Mouse (Mus musculus) adrenal gland, postnatal 25 days (tissue): ENCODE measurements around the gene Ereg. TPM values are rescaled to one million over a fixed set of nuclear protein-coding genes. Genes with fewer than 3 reads are reported as not detected.

Experiments used
- DNase-seq: peaks from one replicate; pipeline ENCODE4 v3.0.0; 2021; ENCODE audit warnings: mixed read lengths
- long read RNA-seq: library from polyadenylated mRNA; stranded (forward); transcript quantifications from one replicate; pipeline ENCODE4 v2.0.0, GENCODE M21; 2021
- total RNA-seq: library from RNA; stranded (reverse); gene quantifications from 2 replicates; pipeline ENCODE4 v1.2.3, GENCODE M21; 2021

Gene Ereg
- not detected in 2 replicates for total RNA-seq
- long read RNA-seq, full-length matches to known transcripts, result 1 of 1 reads
- long read RNA-seq, partial matches to known transcripts, result 0 of 1 reads
- long read RNA-seq, other reads (novel, unspliced or antisense), result 0 of 1 reads

GRCm38 (mm10) chr5:91074450-91074950, at the start of gene Ereg:
Ereg (plus strand) TSS chr5:91074622.
- DNase-seq, result no peak

GRCm38 (mm10) chr5:91027164-91027563, 47.3 kb upstream of the Ereg start, which contains the start of gene Epgn:
Epgn (plus strand) TSS chr5:91027464.
- no peak for DNase-seq

- no peak for DNase-seq
Measured at GRCm38 (mm10) chr5:91027840-91028239, 46.6 kb upstream of the Ereg start.

- no peak for DNase-seq
Measured at GRCm38 (mm10) chr5:91030629-91031028, 43.8 kb upstream of the Ereg start.

- DNase-seq, result no peak
Measured at GRCm38 (mm10) chr5:91035341-91035740, 39.1 kb upstream of the Ereg start.

GRCm38 (mm10) chr5:91036628-91037027, 37.8 kb upstream of the Ereg start:
- DNase-seq, result no peak

- no peak for DNase-seq
Measured at GRCm38 (mm10) chr5:91037756-91038155, 36.7 kb upstream of the Ereg start.

- DNase-seq, result peak; percentile 4
Measured at GRCm38 (mm10) chr5:91038547-91038946, 35.9 kb upstream of the Ereg start.

GRCm38 (mm10) chr5:91038963-91039362, 35.5 kb upstream of the Ereg start:
- DNase-seq, result no peak

- no peak for DNase-seq
Measured at GRCm38 (mm10) chr5:91047987-91048386, 26.4 kb upstream of the Ereg start.

GRCm38 (mm10) chr5:91048397-91048796, 26.0 kb upstream of the Ereg start:
- DNase-seq, result no peak

GRCm38 (mm10) chr5:91072340-91072739, 2.1 kb upstream of the Ereg start:
- DNase-seq, result no peak

GRCm38 (mm10) chr5:91073626-91074025, 796 bp upstream of the Ereg start:
- no peak for DNase-seq

GRCm38 (mm10) chr5:91074026-91074425, 396 bp upstream of the Ereg start:
- no peak for DNase-seq

GRCm38 (mm10) chr5:91075021-91075420, 599 bp downstream of the Ereg start:
- DNase-seq, result no peak

- no peak for DNase-seq
Measured at GRCm38 (mm10) chr5:91083016-91083415, 8.6 kb downstream of the Ereg start.

GRCm38 (mm10) chr5:91085291-91085690, 10.9 kb downstream of the Ereg start:
- no peak for DNase-seq

- no peak for DNase-seq
Measured at GRCm38 (mm10) chr5:91090301-91090700, 15.9 kb downstream of the Ereg start.

GRCm38 (mm10) chr5:91097911-91098614, 23.6 kb downstream of the Ereg start:
- DNase-seq, result no peak

GRCm38 (mm10) chr5:91101742-91102141, 27.3 kb downstream of the Ereg start:
- no peak for DNase-seq

- no peak for DNase-seq
Measured at GRCm38 (mm10) chr5:91103943-91104665, 29.7 kb downstream of the Ereg start.

GRCm38 (mm10) chr5:91106248-91106647, 31.8 kb downstream of the Ereg start:
- DNase-seq, result no peak

- DNase-seq, result no peak
Measured at GRCm38 (mm10) chr5:91110023-91110670, 35.7 kb downstream of the Ereg start.
